Mouse (Mus musculus) hindbrain, embryonic 16.5 days (tissue): ENCODE results near the gene Gm10197. TPM values are rescaled to one million over a fixed set of nuclear protein-coding genes. Genes with fewer than 3 reads are reported as not detected.

ENCODE experiments used
- ATAC-seq: fragments of 200-750 bp; cut with Nextera tagmentation; 2 replicates; pipeline ENCODE4 v1.8.0; 2017; ENCODE audit warnings: moderate TSS enrichment, moderate library complexity
- H3K27ac ChIP-seq: fragments of 300-500 bp; sonication (generic); 2 replicates; pipeline ENCODE4 v1.5.1; 2014; ENCODE audit warnings: low read depth, mild to moderate bottlenecking, control low read depth, low read length, moderate library complexity
- H3K27me3 ChIP-seq: fragments of 300-500 bp; sonication (generic); replicated peaks from 2 replicates; pipeline ENCODE4 v1.6.1; 2014; ENCODE audit warnings: low read length; ENCODE audit not compliant: control insufficient read depth, insufficient read depth
- H3K36me3 ChIP-seq: fragments of 300-500 bp; sonication (generic); 2 replicates; pipeline ENCODE4 v1.6.1; 2014; ENCODE audit warnings: mild to moderate bottlenecking, low read length, moderate library complexity, mixed read lengths; ENCODE audit not compliant: control insufficient read depth, insufficient read depth
- H3K4me1 ChIP-seq: fragments of 300-500 bp; sonication (generic); 2 replicates; pipeline ENCODE4 v1.6.1; 2014; ENCODE audit warnings: low read depth, low read length; ENCODE audit not compliant: control insufficient read depth, insufficient read depth
- H3K4me2 ChIP-seq: fragments of 300-500 bp; sonication (generic); 2 replicates; pipeline ENCODE4 v1.6.1; 2014; ENCODE audit warnings: mild to moderate bottlenecking, low read length, control low read depth, moderate library complexity
- H3K4me3 ChIP-seq: fragments of 300-500 bp; sonication (generic); 2 replicates; pipeline ENCODE4 v1.5.1; 2014; ENCODE audit warnings: mild to moderate bottlenecking, low read length, control low read depth, moderate library complexity
- H3K9ac ChIP-seq: fragments of 300-500 bp; sonication (generic); 2 replicates; pipeline ENCODE4 v1.6.1; 2014; ENCODE audit warnings: low read depth, mild to moderate bottlenecking, control low read depth, low read length, moderate library complexity
- H3K9me3 ChIP-seq: fragments of 300-500 bp; sonication (generic); 2 replicates; pipeline ENCODE4 v1.6.1; 2014; ENCODE audit warnings: mild to moderate bottlenecking, low read length, moderate library complexity; ENCODE audit not compliant: control insufficient read depth
- WGBS: fragments of 180-500 bp; shearing (Covaris S2); extraction: QIAGEN DNeasy Blood & Tissue Kit; methylation state at CpG from one replicate; pipeline ENCODE4 v1.1.7; 2014; 5-methylcytosine and 5-hydroxymethylcytosine counted together
- polyA plus RNA-seq: library from polyadenylated mRNA; unstranded; fragments of >200 nt; fragmentation: Nextera tagmentation; extraction: Ambion mirVana; gene quantifications from 2 replicates; pipeline ENCODE4 v1.2.1, GENCODE M21; 2015

Gm10197 gene
- polyA plus RNA-seq, 1 experiment from 2014 or later = not detected

DNA sequence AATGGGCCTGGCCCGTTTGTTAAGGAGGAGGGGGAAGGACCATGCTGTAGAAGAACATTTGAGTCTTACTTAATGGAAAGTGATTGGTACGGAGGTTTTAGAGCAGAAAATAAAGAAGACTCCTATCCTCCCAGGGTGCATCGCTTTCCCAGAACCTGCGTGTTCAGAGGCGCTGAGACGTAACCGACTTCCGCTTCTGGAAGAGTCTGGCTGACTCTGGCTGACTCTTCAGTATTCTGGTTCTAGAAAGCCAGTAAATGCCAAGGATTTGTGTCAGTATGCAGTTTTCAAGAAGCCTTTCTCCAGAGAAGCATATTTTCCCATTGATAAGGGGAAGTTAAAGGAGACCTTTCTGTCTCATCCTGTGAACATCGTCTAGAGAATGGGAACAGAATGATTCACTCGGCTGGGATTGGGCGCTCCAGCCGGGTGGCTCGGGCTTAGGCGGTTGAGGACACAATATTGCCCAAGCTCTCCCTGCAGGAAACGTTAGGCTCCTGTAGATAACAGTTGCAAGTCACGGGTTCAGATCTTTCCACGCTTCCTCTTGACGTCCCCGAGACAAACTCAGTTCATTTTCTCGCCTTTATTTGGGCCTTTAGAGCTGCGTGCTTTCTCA, 39.6 kb downstream of the Gm10197 start:
- Histone ChIP-seq H3K4me1 (peaks cover 6% of the 10 kb centered on the region), H3K4me2 (no peak overlapping the region), H3K9ac (no peak overlapping the region), H3K27ac (no peak overlapping the region), H3K9me3 (no peaks in the 10 kb centered on the region), H3K27me3 (no peaks in the 10 kb centered on the region), H3K4me3 (no peak overlapping the region), H3K36me3 (no peaks in the 10 kb centered on the region)
- ATAC-seq = no peak
- 93% methylated on average over 21 of the region's 21 CpGs for WGBS

DNA sequence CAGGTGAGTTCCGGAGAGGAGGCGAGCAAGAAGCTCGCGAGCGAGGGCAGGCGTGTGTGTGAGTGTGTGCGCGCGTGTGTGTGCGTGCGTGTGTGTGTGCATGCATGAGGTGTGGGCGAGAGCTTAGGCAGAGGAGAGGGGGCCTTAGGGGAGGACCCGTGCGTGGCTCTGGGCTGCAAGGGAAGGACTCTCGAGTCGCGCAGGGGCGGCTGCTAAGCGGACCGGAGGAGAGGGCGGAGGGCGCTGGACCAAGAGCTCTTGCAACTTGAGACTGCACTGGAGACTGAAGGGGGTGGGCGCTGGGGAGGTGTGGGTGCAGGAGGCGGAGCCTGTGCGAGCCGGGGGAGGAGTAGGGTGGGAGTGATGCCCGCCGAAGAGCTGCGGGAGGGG, 41.6 kb downstream of the Gm10197 start:
- no peaks in the 10 kb centered on the region for H3K9me3 ChIP-seq
- no peaks in the 10 kb centered on the region for H3K27me3 ChIP-seq
- H3K4me2 ChIP-seq = peak overlapping the region; percentile 71
- H3K9ac ChIP-seq = peak overlapping the region; percentile 74
- H3K36me3 ChIP-seq = no peaks in the 10 kb centered on the region
- peak overlapping the region; percentile 86 for H3K4me3 ChIP-seq
- peaks cover 17% of the 10 kb centered on the region for H3K4me1 ChIP-seq
- ATAC-seq = peak; percentile 73
- under 1% methylated on average over 29 of the region's 29 CpGs for WGBS
- H3K27ac ChIP-seq = peak overlapping the region; percentile 80; the same call in 1 of the 2 replicates

DNA sequence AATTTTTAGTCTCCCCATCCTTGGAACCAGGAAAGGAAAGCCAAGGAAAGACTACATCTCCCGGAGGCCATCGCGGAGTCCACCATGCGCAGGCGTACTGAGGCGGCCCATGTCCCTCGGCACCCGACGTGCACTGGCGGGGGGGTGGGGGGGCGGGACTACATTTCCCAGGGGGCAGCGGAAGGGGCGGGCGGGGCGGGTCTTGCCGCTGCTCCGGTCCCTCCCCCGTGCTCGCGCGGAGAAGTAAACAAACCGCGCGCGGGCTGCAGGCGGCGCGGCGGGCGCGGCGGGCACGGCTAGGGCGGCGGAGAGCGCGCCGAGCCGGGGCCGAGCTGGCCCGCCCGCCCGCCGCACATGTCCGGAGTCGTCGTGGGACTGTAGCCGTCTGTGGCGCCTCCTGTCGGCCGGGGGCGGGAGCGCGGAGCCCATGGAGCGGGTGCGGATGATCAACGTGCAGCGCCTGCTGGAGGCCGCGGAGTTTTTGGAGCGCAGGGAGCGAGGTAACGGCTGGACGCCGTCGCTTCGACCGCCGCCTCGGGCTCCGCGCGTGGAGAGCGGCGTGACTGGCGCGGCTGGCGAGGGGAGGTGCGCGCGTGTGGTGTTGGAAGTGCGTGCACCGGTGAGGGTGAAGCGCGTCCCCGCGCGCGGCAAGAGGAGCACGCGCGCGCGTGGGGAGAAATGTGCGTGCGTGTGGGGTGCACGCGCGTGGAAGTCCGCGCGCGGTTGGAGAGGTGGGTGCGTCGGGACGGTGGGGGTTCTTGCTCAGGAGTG, 42.2 kb downstream of the Gm10197 start:
- Histone ChIP-seq H3K9me3 (no peaks in the 10 kb centered on the region), H3K27me3 (no peaks in the 10 kb centered on the region), H3K4me3 (peak overlapping the region; percentile 86), H3K27ac (peak overlapping the region; percentile 80), H3K9ac (peak overlapping the region; percentile 74), H3K36me3 (no peaks in the 10 kb centered on the region), H3K4me1 (peaks cover 19% of the 10 kb centered on the region), H3K4me2 (peak overlapping the region; percentile 71)
- ATAC-seq = peak; percentile 81
- under 1% methylated on average over 98 of the region's 106 CpGs for WGBS

GRCm38 (mm10) chr19:53328116-53328515, 43.5 kb downstream of the Gm10197 start:
- no peak for ATAC-seq
- H3K4me3 ChIP-seq = no peak overlapping the region
- peaks cover 19% of the 10 kb centered on the region for H3K4me1 ChIP-seq
- no peaks in the 10 kb centered on the region for H3K9me3 ChIP-seq
- no peak overlapping the region; the same call in 1 of the 2 replicates for H3K27ac ChIP-seq
- 66% methylated on average over 9 of the region's 9 CpGs for WGBS
- H3K36me3 ChIP-seq = no peaks in the 10 kb centered on the region
- H3K4me2 ChIP-seq = no peak overlapping the region
- H3K9ac ChIP-seq = no peak overlapping the region
- no peaks in the 10 kb centered on the region for H3K27me3 ChIP-seq

DNA sequence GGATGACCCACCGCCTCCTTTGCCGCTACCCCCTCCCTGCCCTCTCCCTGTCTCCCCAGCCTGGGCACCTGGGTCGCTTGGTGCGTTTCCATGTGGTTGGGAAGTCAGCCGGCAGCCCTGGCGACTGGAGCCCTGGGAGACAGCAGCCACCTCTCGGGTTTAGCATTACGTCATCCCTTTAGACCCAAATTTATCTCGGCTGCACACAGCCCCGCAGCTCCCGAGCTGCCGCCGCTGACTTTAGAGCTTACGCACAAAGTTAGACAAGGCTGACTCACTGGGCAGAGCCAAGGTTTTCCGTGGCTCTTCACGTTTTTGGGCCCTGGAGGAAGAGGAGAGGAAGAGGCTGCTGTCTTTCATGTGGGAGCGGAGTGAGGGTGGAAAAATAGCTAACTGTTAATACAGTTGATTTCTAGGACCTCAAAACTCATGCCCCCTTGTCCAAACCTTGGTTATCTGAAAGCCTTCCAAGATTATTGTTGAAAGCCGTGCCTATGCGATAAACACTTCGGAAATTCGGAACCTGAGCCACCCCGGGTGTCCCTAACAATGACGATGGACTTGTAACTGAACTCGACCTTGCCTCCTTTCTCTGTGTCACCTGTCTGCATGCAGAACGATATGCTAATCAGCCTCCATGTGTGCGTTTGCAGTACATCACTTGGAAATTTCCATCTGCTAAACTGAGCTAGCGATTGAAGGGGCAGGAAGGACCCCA, 45.8 kb downstream of the Gm10197 start:
- Histone ChIP-seq H3K4me2 (peak overlapping the region; percentile 66), H3K4me1 (peaks cover 18% of the 10 kb centered on the region), H3K9ac (peak overlapping the region; percentile 58), H3K9me3 (no peaks in the 10 kb centered on the region), H3K27ac (peak overlapping the region; percentile 56), H3K4me3 (peak overlapping the region; percentile 38), H3K36me3 (no peaks in the 10 kb centered on the region), H3K27me3 (no peaks in the 10 kb centered on the region)
- WGBS = 11% methylated on average over 27 of the region's 27 CpGs
- ATAC-seq = peak; percentile 9; the same call in 1 of the 2 replicates

- no peak overlapping the region for H3K9ac ChIP-seq
- peaks cover 13% of the 10 kb centered on the region for H3K4me1 ChIP-seq
- no peaks in the 10 kb centered on the region for H3K27me3 ChIP-seq
- no peak overlapping the region; the same call in 1 of the 2 replicates for H3K4me2 ChIP-seq
- H3K9me3 ChIP-seq = no peaks in the 10 kb centered on the region
- no peak overlapping the region for H3K4me3 ChIP-seq
- 53% methylated on average over 6 of the region's 6 CpGs for WGBS
- H3K27ac ChIP-seq = no peak overlapping the region
- ATAC-seq = no peak
- H3K36me3 ChIP-seq = no peaks in the 10 kb centered on the region
Observed at GRCm38 (mm10) chr19:53324866-53325265, 46.7 kb downstream of the Gm10197 start.

DNA sequence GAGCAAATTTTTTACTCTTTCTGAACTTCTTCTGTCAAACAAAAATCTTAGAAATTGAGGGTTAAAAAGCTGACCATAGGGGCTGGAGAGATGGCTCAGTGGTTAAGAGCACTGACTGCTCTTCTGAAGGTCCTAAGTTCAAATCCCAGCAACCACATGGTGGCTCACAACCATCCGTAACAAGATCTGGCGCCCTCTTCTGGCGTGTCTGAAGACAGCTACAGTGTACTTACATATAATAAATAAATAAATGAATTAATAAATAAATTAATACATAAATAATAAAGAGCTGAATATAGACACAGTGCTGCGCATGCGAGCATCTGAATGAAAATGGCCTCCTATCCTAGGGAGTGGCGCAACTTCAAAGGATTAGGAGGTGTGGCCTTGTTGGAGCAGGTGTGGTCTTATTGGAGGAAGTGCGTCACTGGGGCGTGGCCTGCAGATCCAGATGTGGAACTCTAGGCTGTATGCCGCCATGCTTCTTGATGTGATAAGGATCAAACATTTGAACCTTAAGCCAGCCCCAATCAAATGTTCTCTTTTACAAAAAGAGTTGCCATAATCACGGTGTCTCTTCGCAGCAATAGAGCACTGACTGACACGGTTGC, 49.0 kb downstream of the Gm10197 start:
- no peaks in the 10 kb centered on the region for H3K36me3 ChIP-seq
- H3K4me3 ChIP-seq = no peak overlapping the region
- 92% methylated on average over 12 of the region's 12 CpGs for WGBS
- no peaks in the 10 kb centered on the region for H3K9me3 ChIP-seq
- no peak overlapping the region for H3K9ac ChIP-seq
- no peak for ATAC-seq
- H3K4me2 ChIP-seq = no peak overlapping the region
- no peaks in the 10 kb centered on the region for H3K27me3 ChIP-seq
- peaks cover 13% of the 10 kb centered on the region for H3K4me1 ChIP-seq
- no peak overlapping the region for H3K27ac ChIP-seq
